Mouse (Mus musculus) G1E (cell line): Measurements from ENCODE around the gene Tgfb1i1.

Experiments
- CTCF ChIP-seq: IDR thresholded peaks from 2 replicates; pipeline ENCODE4 v1.5.1; 2012; ENCODE audit warnings: low read depth, low read length, inconsistent platforms, mixed read lengths
- GATA1 ChIP-seq: IDR thresholded peaks from 2 replicates; pipeline ENCODE4 v1.6.1; 2012; ENCODE audit warnings: borderline replicate concordance, low read length, inconsistent platforms, mixed read lengths
- POLR2AphosphoS5 ChIP-seq: IDR thresholded peaks from 2 replicates; pipeline ENCODE4 v1.6.1; 2012; ENCODE audit warnings: low read depth, low read length, inconsistent platforms; ENCODE audit not compliant: insufficient replicate concordance
- TAL1 ChIP-seq: conservative IDR thresholded peaks from 2 replicates; pipeline ENCODE4 v1.6.1; 2012; ENCODE audit warnings: low read depth, low read length, inconsistent platforms, mixed read lengths

DNA sequence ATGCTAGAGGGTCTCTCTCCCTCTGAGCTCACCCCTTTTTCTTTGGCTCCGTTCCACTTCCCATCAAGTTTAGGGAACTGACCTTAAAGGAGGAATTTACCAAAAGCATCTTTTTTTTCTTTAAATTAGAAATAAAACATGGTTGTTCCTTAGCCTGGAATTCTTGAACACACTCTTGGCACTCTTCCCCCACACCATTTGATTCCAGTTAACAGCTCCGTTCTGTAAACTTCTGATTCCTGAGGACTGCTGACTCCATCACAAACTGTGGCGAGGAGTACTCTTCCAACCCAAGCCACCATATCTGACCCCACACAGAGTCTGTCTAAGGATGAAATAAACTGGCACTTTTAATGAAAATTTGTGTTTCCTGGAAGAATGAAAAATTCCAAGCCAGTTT lies 54.3 kb downstream of the Tgfb1i1 start:
- TF ChIP-seq CTCF (no peak), POLR2AphosphoS5 (no peak), GATA1 (no peak), TAL1 (no peak)
